Mouse (Mus musculus) neural tube, embryonic 13.5 days (tissue): ENCODE measurements around the gene Hoxb3. TPM values are rescaled to one million over a fixed set of nuclear protein-coding genes. Genes with fewer than 3 reads are reported as not detected.
A peak's percentile ranks its signal among the peaks of the same experiment; 100 is the strongest.

Source experiments
- ATAC-seq: fragments of 200-750 bp; cut with Nextera tagmentation; 2 replicates; pipeline ENCODE4 v1.8.0; 2017; ENCODE audit warnings: low read depth, mild to moderate bottlenecking, moderate TSS enrichment, moderate library complexity
- H3K27ac ChIP-seq: fragments of 300-500 bp; sonication (generic); replicated peaks from 2 replicates; pipeline ENCODE4 v1.5.1; 2015; ENCODE audit warnings: moderate library complexity, mild to moderate bottlenecking, inconsistent platforms
- H3K27me3 ChIP-seq: fragments of 300-500 bp; sonication (generic); 2 replicates; pipeline ENCODE4 v1.6.1; 2015; ENCODE audit warnings: mild to moderate bottlenecking, inconsistent platforms
- H3K36me3 ChIP-seq: fragments of 300-500 bp; sonication (generic); 2 replicates; pipeline ENCODE4 v1.6.1; 2015; ENCODE audit warnings: mild to moderate bottlenecking, inconsistent platforms
- H3K4me1 ChIP-seq: fragments of 300-500 bp; sonication (generic); replicated peaks from 2 replicates; pipeline ENCODE4 v1.6.1; 2015; ENCODE audit warnings: inconsistent platforms
- H3K4me2 ChIP-seq: fragments of 300-500 bp; sonication (generic); 2 replicates; pipeline ENCODE4 v1.6.1; 2015; ENCODE audit warnings: inconsistent platforms, mild to moderate bottlenecking, moderate library complexity
- H3K4me3 ChIP-seq: fragments of 300-500 bp; sonication (generic); 2 replicates; pipeline ENCODE4 v1.5.1; 2015; ENCODE audit warnings: mild to moderate bottlenecking, inconsistent platforms
- H3K9ac ChIP-seq: fragments of 300-500 bp; sonication (generic); 2 replicates; pipeline ENCODE4 v1.6.1; 2015; ENCODE audit warnings: moderate library complexity, mild to moderate bottlenecking, inconsistent platforms
- H3K9me3 ChIP-seq: fragments of 300-500 bp; sonication (generic); 2 replicates; pipeline ENCODE4 v1.6.1; 2016; ENCODE audit warnings: inconsistent platforms
- WGBS: fragments of 180-500 bp; shearing (Covaris S2); methylation state at CpG from one replicate; pipeline ENCODE4 v1.1.7; 2015; 5-methylcytosine and 5-hydroxymethylcytosine counted together
- polyA plus RNA-seq: library from polyadenylated mRNA; unstranded; fragments of >200 nt; fragmentation: Nextera tagmentation; extraction: Ambion mirVana; gene quantifications from 2 replicates; pipeline ENCODE4 v1.2.1, GENCODE M21; 2015

Gene Hoxb3
- polyA plus RNA-seq, 1 experiment from 2014 or later: 12.8 TPM

- no peak for ATAC-seq
- Histone ChIP-seq H3K9me3 (no peaks in the 10 kb centered on the region), H3K9ac (peak overlapping the region; percentile 100), H3K4me2 (peak overlapping the region; percentile 96), H3K27me3 (no peaks in the 10 kb centered on the region), H3K36me3 (peaks cover 7% of the 10 kb centered on the region; the same call in 1 of the 2 replicates), H3K4me3 (peak overlapping the region; percentile 99), H3K27ac (peak overlapping the region; percentile 100), H3K4me1 (peaks cover 40% of the 10 kb centered on the region)
- WGBS: under 1% methylated on average over 49 of the region's 49 CpGs
These were observed 40.2 kb upstream of the Hoxb3 start for GRCm38 (mm10) chr11:96282795-96283430.

- Histone ChIP-seq H3K4me3 (peak overlapping the region; percentile 99), H3K9ac (peak overlapping the region; percentile 100), H3K4me1 (peaks cover 42% of the 10 kb centered on the region), H3K4me2 (peak overlapping the region; percentile 96), H3K9me3 (no peaks in the 10 kb centered on the region), H3K36me3 (peaks cover 7% of the 10 kb centered on the region; the same call in 1 of the 2 replicates), H3K27ac (peak overlapping the region; percentile 100), H3K27me3 (no peaks in the 10 kb centered on the region)
- under 1% methylated on average over 49 of the region's 49 CpGs for WGBS
- ATAC-seq: no peak
These were observed 38.9 kb upstream of the Hoxb3 start for GRCm38 (mm10) chr11:96284041-96284749.

- under 1% methylated on average over 35 of the region's 37 CpGs for WGBS
- H3K4me3 ChIP-seq: peak overlapping the region; percentile 99
- peaks cover 42% of the 10 kb centered on the region for H3K4me1 ChIP-seq
- H3K27ac ChIP-seq: peak overlapping the region; percentile 100
- peaks cover 7% of the 10 kb centered on the region; the same call in 1 of the 2 replicates for H3K36me3 ChIP-seq
- H3K9ac ChIP-seq: peak overlapping the region; percentile 100
- peak; percentile 84 for ATAC-seq
- no peaks in the 10 kb centered on the region for H3K9me3 ChIP-seq
- H3K27me3 ChIP-seq: no peaks in the 10 kb centered on the region
- peak overlapping the region; percentile 96 for H3K4me2 ChIP-seq
These were observed 38.1 kb upstream of the Hoxb3 start for GRCm38 (mm10) chr11:96284774-96285734.

GRCm38 (mm10) chr11:96285771-96286738 is 37.1 kb upstream of the Hoxb3 start, which contains the start of gene Hoxb7:
Gene Hoxb7 (plus strand): TSS chr11:96286623.
- H3K4me3 ChIP-seq: peak within 1 kb of the TSS; percentile 99
- no peaks in the 10 kb centered on the region for H3K27me3 ChIP-seq
- WGBS: under 1% methylated on average over 42 of the region's 43 CpGs
- ATAC-seq: peak; percentile 8; the same call in 1 of the 2 replicates
- H3K27ac ChIP-seq: peak within 1 kb of the TSS; percentile 100
- no peaks in the 10 kb centered on the region for H3K9me3 ChIP-seq
- H3K9ac ChIP-seq: peak within 1 kb of the TSS; percentile 100
- peaks cover 43% of the 10 kb centered on the region for H3K4me1 ChIP-seq
- peak within 1 kb of the TSS; percentile 96 for H3K4me2 ChIP-seq
- peaks cover 7% of the 10 kb centered on the region; the same call in 1 of the 2 replicates for H3K36me3 ChIP-seq

DNA sequence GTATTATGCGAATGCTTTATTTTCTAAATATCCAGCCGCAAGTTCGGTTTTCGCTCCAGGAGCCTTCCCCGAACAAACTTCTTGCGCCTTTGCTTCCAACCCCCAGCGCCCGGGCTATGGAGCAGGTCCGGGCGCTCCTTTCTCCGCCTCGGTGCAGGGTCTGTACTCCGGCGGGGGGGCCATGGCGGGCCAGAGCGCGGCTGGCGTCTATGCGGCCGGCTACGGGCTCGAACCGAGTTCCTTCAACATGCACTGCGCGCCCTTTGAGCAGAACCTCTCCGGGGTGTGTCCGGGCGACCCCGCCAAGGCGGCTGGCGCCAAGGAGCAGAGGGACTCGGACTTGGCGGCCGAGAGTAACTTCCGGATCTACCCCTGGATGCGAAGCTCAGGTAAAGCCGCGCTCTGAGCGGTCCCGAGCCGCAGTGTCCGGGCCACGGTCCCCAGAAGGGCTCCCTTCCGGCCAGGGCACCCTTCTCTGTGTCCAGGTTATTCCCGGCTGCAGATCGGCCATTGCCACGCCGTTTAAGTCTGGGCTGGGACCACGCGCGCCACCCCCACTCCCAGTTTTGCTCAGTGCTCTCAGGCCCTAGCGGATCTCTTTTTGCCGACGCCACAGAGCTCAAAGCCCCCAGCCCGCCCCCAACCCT is 36.3 kb upstream of the Hoxb3 start:
- ATAC-seq: peak; percentile 5; the same call in 1 of the 2 replicates
- Histone ChIP-seq H3K9ac (peak overlapping the region; percentile 100), H3K4me1 (peaks cover 43% of the 10 kb centered on the region), H3K4me3 (peak overlapping the region; percentile 99), H3K27ac (peak overlapping the region; percentile 100), H3K27me3 (no peaks in the 10 kb centered on the region), H3K36me3 (peaks cover 7% of the 10 kb centered on the region; the same call in 1 of the 2 replicates), H3K4me2 (peak overlapping the region; percentile 96), H3K9me3 (no peaks in the 10 kb centered on the region)
- WGBS: under 1% methylated on average over 55 of the region's 55 CpGs

DNA sequence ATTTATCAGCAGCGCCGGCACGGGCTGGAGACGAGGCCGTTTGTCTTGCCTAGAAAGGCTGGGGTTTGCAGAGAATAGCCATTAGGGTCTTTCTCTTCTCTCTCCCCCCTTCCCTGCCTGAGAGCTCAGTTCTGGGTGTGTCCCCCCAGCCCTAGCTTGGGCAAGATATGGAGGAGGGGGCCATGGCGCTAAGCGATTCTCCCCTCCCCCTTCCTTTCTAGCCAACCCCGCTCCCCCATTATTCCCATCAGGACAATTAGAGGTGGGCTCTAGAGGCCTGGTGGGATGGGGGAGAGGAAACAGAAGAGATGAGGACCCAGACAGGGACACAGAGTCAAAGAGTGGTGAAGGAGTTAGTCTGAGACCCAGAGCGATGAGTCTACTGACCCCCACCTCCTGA is 35.7 kb upstream of the Hoxb3 start:
- ATAC-seq: peak; percentile 38; the same call in 1 of the 2 replicates
- H3K9ac ChIP-seq: peak overlapping the region; percentile 100
- H3K27ac ChIP-seq: peak overlapping the region; percentile 100
- no peaks in the 10 kb centered on the region for H3K27me3 ChIP-seq
- 1% methylated on average over 9 of the region's 9 CpGs for WGBS
- H3K4me1 ChIP-seq: peaks cover 44% of the 10 kb centered on the region
- H3K9me3 ChIP-seq: no peaks in the 10 kb centered on the region
- peaks cover 7% of the 10 kb centered on the region; the same call in 1 of the 2 replicates for H3K36me3 ChIP-seq
- peak overlapping the region; percentile 96 for H3K4me2 ChIP-seq
- peak overlapping the region; percentile 99 for H3K4me3 ChIP-seq

DNA sequence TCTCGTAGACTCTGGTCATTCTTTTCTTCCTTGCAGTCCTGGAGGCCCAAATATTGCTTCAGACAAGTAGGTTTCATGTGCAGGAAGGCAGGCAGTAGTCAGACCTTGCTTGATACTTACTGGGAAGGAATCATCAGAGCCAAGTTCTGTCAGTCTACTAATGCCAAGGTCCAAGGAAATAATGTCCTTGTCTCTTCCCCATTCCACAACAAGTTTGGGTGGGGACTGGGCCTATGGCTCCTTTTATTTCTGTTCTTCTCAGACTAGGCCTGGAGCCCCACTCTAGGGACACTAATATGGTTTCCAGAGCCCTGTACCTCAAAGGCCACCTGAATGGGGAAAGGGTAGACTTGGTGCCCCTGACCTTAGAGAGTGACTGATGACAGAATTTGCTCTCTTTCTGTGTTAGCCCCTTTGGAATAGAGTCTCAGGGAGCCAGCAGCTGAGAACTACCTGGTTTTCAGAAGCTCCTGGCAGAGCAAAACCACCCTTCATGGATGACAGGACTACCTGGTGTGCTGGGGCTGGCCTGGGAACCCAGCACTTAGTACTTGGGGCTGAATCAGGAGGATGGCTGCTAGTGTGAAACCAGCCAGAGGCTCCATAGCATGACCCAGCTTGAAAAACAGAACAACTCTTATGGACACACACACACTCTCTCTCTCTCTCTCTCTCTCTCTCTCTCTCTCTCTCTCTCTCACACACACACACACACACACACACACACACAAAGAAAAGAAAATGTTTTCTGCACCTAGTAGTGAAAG is 34.5 kb upstream of the Hoxb3 start:
- Histone ChIP-seq H3K4me1 (peaks cover 44% of the 10 kb centered on the region), H3K4me3 (peak overlapping the region; percentile 99), H3K9me3 (no peaks in the 10 kb centered on the region), H3K27me3 (no peaks in the 10 kb centered on the region), H3K4me2 (peak overlapping the region; percentile 96), H3K27ac (peak overlapping the region; percentile 100), H3K9ac (peak overlapping the region; percentile 100), H3K36me3 (peaks cover 7% of the 10 kb centered on the region; the same call in 1 of the 2 replicates)
- no peak for ATAC-seq
- 14% methylated on average over 1 of the region's 1 CpGs for WGBS

GRCm38 (mm10) chr11:96289293-96289692 is 33.8 kb upstream of the Hoxb3 start:
- H3K9ac ChIP-seq: peak overlapping the region; percentile 100
- no peaks in the 10 kb centered on the region for H3K27me3 ChIP-seq
- peaks cover 4% of the 10 kb centered on the region; the same call in 1 of the 2 replicates for H3K36me3 ChIP-seq
- H3K9me3 ChIP-seq: no peaks in the 10 kb centered on the region
- H3K4me3 ChIP-seq: peak overlapping the region; percentile 99
- peak overlapping the region; percentile 96 for H3K4me2 ChIP-seq
- WGBS: 5% methylated on average over 21 of the region's 21 CpGs
- peak overlapping the region; percentile 100 for H3K27ac ChIP-seq
- no peak for ATAC-seq
- peaks cover 44% of the 10 kb centered on the region for H3K4me1 ChIP-seq

GRCm38 (mm10) chr11:96289837-96290236 is 33.3 kb upstream of the Hoxb3 start:
- ATAC-seq: no peak
- no peaks in the 10 kb centered on the region for H3K36me3 ChIP-seq
- peaks cover 44% of the 10 kb centered on the region for H3K4me1 ChIP-seq
- 14% methylated on average over 6 of the region's 6 CpGs for WGBS
- H3K27me3 ChIP-seq: no peaks in the 10 kb centered on the region
- H3K4me3 ChIP-seq: peak overlapping the region; percentile 99
- H3K9me3 ChIP-seq: no peaks in the 10 kb centered on the region
- H3K9ac ChIP-seq: peak overlapping the region; percentile 100
- H3K4me2 ChIP-seq: peak overlapping the region; percentile 96
- peak overlapping the region; percentile 100 for H3K27ac ChIP-seq
